Mouse (Mus musculus) forebrain, postnatal 0 days (tissue): ENCODE results near the gene Blvrb. TPM values are rescaled to one million over a fixed set of nuclear protein-coding genes. Genes with fewer than 3 reads are reported as not detected.
"Not testable (repeated sequence)": the region's sequence is repeated elsewhere in the genome, so short reads cannot be mapped to it uniquely, and the experiment has no call there.

Experiments used
- ATAC-seq: fragments of 200-750 bp; cut with Nextera tagmentation; 2 replicates; pipeline ENCODE4 v1.8.0; 2017; ENCODE audit warnings: mild to moderate bottlenecking, moderate library complexity
- DNase-seq: peaks from one replicate; pipeline ENCODE4 v3.0.0-alpha.2; 2015
- H3K27ac ChIP-seq: fragments of 300-500 bp; sonication (generic); 2 replicates; pipeline ENCODE4 v1.5.1; 2014; ENCODE audit warnings: low read depth, mild to moderate bottlenecking, antibody characterized with exemption, low read length, moderate library complexity, mixed read lengths
- H3K27me3 ChIP-seq: fragments of 300-500 bp; sonication (generic); 2 replicates; pipeline ENCODE4 v1.6.1; 2014; ENCODE audit warnings: mild to moderate bottlenecking, low read length, mixed read lengths; ENCODE audit not compliant: insufficient read depth
- H3K36me3 ChIP-seq: fragments of 300-500 bp; sonication (generic); 2 replicates; pipeline ENCODE4 v1.6.1; 2014; ENCODE audit warnings: mild to moderate bottlenecking, moderate library complexity; ENCODE audit not compliant: insufficient read depth
- H3K4me1 ChIP-seq: fragments of 300-500 bp; sonication (generic); 2 replicates; pipeline ENCODE4 v1.6.1; 2014; ENCODE audit warnings: antibody characterized with exemption; ENCODE audit not compliant: insufficient read depth
- H3K4me2 ChIP-seq: fragments of 300-500 bp; sonication (generic); 2 replicates; pipeline ENCODE4 v1.6.1; 2014; ENCODE audit warnings: low read depth, mild to moderate bottlenecking, moderate library complexity
- H3K4me3 ChIP-seq: fragments of 300-500 bp; sonication (generic); 2 replicates; pipeline ENCODE4 v1.5.1; 2014; ENCODE audit warnings: low read depth, low read length, mixed read lengths
- H3K9ac ChIP-seq: fragments of 300-500 bp; sonication (generic); 2 replicates; pipeline ENCODE4 v1.6.1; 2014; ENCODE audit warnings: mild to moderate bottlenecking
- H3K9me3 ChIP-seq: fragments of 300-500 bp; sonication (generic); 2 replicates; pipeline ENCODE4 v1.6.1; 2016; ENCODE audit warnings: low read length
- CTCF ChIP-seq: sonication (generic); IDR thresholded peaks from 2 replicates; pipeline ENCODE4 v1.5.1; 2016; ENCODE audit warnings: antibody characterized with exemption, control low read depth, low read depth
- WGBS: fragments of 180-500 bp; shearing (Covaris S2); extraction: QIAGEN DNeasy Blood & Tissue Kit; methylation state at CpG from one replicate; pipeline ENCODE4 v1.1.7; 2014; 5-methylcytosine and 5-hydroxymethylcytosine counted together
- polyA plus RNA-seq: library from polyadenylated mRNA; unstranded; fragments of >200 nt; fragmentation: Nextera tagmentation; extraction: Ambion mirVana; gene quantifications from 2 replicates; pipeline ENCODE4 v1.2.1, GENCODE M21; 2015
- total RNA-seq: library from RNA; depleted of rRNA; stranded (reverse); fragments of >200 nt; gene quantifications from 2 replicates; pipeline ENCODE4 v1.2.3, GENCODE M21; 2014

Gene Blvrb
- total and polyA plus RNA-seq, 2 experiments from 2014 or later, result 11.6 to 16.3 TPM

- TF ChIP-seq CTCF, result no peak
- H3K9me3 ChIP-seq, result no peaks in the 10 kb centered on the region
- WGBS, result 88% methylated on average over 25 of the region's 25 CpGs
- no peak overlapping the region for H3K27ac ChIP-seq
- no peak overlapping the region for H3K4me3 ChIP-seq
- no peak overlapping the region for H3K9ac ChIP-seq
- H3K4me2 ChIP-seq, result no peak overlapping the region
- no peaks in the 10 kb centered on the region for H3K36me3 ChIP-seq
- DNase-seq (no peak), ATAC-seq (no peak)
- peaks cover 5% of the 10 kb centered on the region; the same call in 1 of the 2 replicates for H3K4me1 ChIP-seq
- H3K27me3 ChIP-seq, result no peaks in the 10 kb centered on the region
Measured at GRCm38 (mm10) chr7:27489270-27489869, 41.6 kb downstream of the Blvrb start.

GRCm38 (mm10) chr7:27490227-27490542 lies 42.4 kb downstream of the Blvrb start:
- H3K27ac ChIP-seq, result 0 out of 2 replicates have a peak overlapping the region, but pooled peaks have one; percentile 40
- H3K27me3 ChIP-seq, result no peaks in the 10 kb centered on the region
- H3K4me1 ChIP-seq, result peaks cover 5% of the 10 kb centered on the region; the same call in 1 of the 2 replicates
- peak overlapping the region; percentile 48 for H3K4me2 ChIP-seq
- H3K4me3 ChIP-seq, result peak overlapping the region; percentile 31
- ATAC-seq (no peak), DNase-seq (no peak)
- H3K9ac ChIP-seq, result peak overlapping the region; percentile 37
- H3K9me3 ChIP-seq, result no peaks in the 10 kb centered on the region
- 42% methylated on average over 4 of the region's 4 CpGs for WGBS
- no peaks in the 10 kb centered on the region for H3K36me3 ChIP-seq
- TF ChIP-seq CTCF, result no peak

- Histone ChIP-seq H3K4me3 (peak overlapping the region; percentile 31), H3K9me3 (no peaks in the 10 kb centered on the region), H3K9ac (peak overlapping the region; percentile 37), H3K27me3 (no peaks in the 10 kb centered on the region), H3K36me3 (no peaks in the 10 kb centered on the region), H3K4me2 (peak overlapping the region; percentile 48), H3K4me1 (peaks cover 5% of the 10 kb centered on the region; the same call in 1 of the 2 replicates), H3K27ac (0 out of 2 replicates have a peak overlapping the region, but pooled peaks have one; percentile 40)
- DNase-seq, result peak; percentile 66
- peak; percentile 52 for TF ChIP-seq CTCF
- ATAC-seq, result no peak
- 5% methylated on average over 30 of the region's 33 CpGs for WGBS
Measured at GRCm38 (mm10) chr7:27490543-27491329, 43.0 kb downstream of the Blvrb start.

GRCm38 (mm10) chr7:27491856-27492255 lies 44.1 kb downstream of the Blvrb start:
- H3K27ac ChIP-seq, result no peak overlapping the region
- no peak overlapping the region for H3K9ac ChIP-seq
- no peak overlapping the region for H3K4me2 ChIP-seq
- ATAC-seq, result no peak
- no peaks in the 10 kb centered on the region for H3K4me1 ChIP-seq
- no peak for TF ChIP-seq CTCF
- no peaks in the 10 kb centered on the region for H3K36me3 ChIP-seq
- H3K9me3 ChIP-seq, result no peaks in the 10 kb centered on the region
- no peak overlapping the region for H3K4me3 ChIP-seq
- no peaks in the 10 kb centered on the region for H3K27me3 ChIP-seq
- no peak for DNase-seq
- WGBS, result 75% methylated on average over 7 of the region's 7 CpGs

- no peak overlapping the region for H3K9ac ChIP-seq
- no peak for TF ChIP-seq CTCF
- DNase-seq (no peak), ATAC-seq (no peak)
- H3K4me2 ChIP-seq, result no peak overlapping the region
- no peak overlapping the region for H3K27ac ChIP-seq
- no peaks in the 10 kb centered on the region for H3K4me1 ChIP-seq
- H3K9me3 ChIP-seq, result no peaks in the 10 kb centered on the region
- no peak overlapping the region for H3K4me3 ChIP-seq
- no peaks in the 10 kb centered on the region for H3K27me3 ChIP-seq
- 76% methylated on average over 3 of the region's 3 CpGs for WGBS
- H3K36me3 ChIP-seq, result no peaks in the 10 kb centered on the region
Measured at GRCm38 (mm10) chr7:27493022-27493421, 45.2 kb downstream of the Blvrb start.

GRCm38 (mm10) chr7:27493450-27493849 lies 45.7 kb downstream of the Blvrb start:
- Histone ChIP-seq H3K36me3 (no peaks in the 10 kb centered on the region), H3K27ac (no peak overlapping the region), H3K9ac (no peak overlapping the region), H3K4me2 (no peak overlapping the region), H3K9me3 (no peaks in the 10 kb centered on the region), H3K4me3 (no peak overlapping the region), H3K27me3 (no peaks in the 10 kb centered on the region), H3K4me1 (no peaks in the 10 kb centered on the region)
- TF ChIP-seq CTCF, result no peak
- 87% methylated on average over 5 of the region's 5 CpGs for whole genome bisulfite sequencing
- no peak for ATAC-seq
- no peak for DNase-seq

- not testable (repeated sequence) for H3K9ac ChIP-seq, DNase-seq, H3K27ac ChIP-seq, H3K36me3 ChIP-seq, H3K4me1 ChIP-seq, H3K4me2 ChIP-seq, H3K9me3 ChIP-seq, ATAC-seq, H3K4me3 ChIP-seq, H3K27me3 ChIP-seq
- WGBS, result 94% methylated on average over 9 of the region's 9 CpGs
Measured at GRCm38 (mm10) chr7:27494659-27495367, 47.0 kb downstream of the Blvrb start.
